Mouse (Mus musculus) layer of hippocampus, postnatal 14 days (tissue): ENCODE measurements around the gene Dpyd. TPM values are rescaled to one million over a fixed set of nuclear protein-coding genes. Genes with fewer than 3 reads are reported as not detected.
A peak's percentile ranks its signal among the peaks of the same experiment; 100 is the strongest.

Experiments
- DNase-seq, 2 experiments: peaks; one replicate each; pipeline ENCODE4 v3.0.0; 2021 to 2022; ENCODE audit warnings: low spot score in 2 of 2, mixed read lengths in 1 of 2
- long read RNA-seq, 2 experiments: library from polyadenylated mRNA; stranded (forward); transcript quantifications; one replicate each; pipeline ENCODE4 v2.0.0; 2021
- total RNA-seq, 2 experiments: library from RNA; stranded (reverse); gene quantifications; 2 replicates each; pipeline ENCODE4 v1.2.3; 2021

Dpyd gene
- total RNA-seq: 10 to 100 TPM; 20.7 to 20.9 TPM
- long read RNA-seq, experiment 1, partial matches to known transcripts: 1 of 3 reads
- long read RNA-seq, experiment 1, other reads (novel, unspliced or antisense): 2 of 3 reads
- long read RNA-seq, experiment 2, full-length matches to known transcripts: 2 of 5 reads
- long read RNA-seq, experiment 2, partial matches to known transcripts: 1 of 5 reads
- long read RNA-seq, experiment 2, other reads (novel, unspliced or antisense): 2 of 5 reads

GRCm38 (mm10) chr3:118561554-118562310 is at the start of gene Dpyd:
Gene Dpyd (plus strand): TSS chr3:118562129.
- DNase-seq: peak; percentile 61 to 71

GRCm38 (mm10) chr3:118537676-118538075 is 24.3 kb upstream of the Dpyd start:
- DNase-seq: peak in 1 of 2 experiments; percentile 20

GRCm38 (mm10) chr3:118541766-118542165 is 20.2 kb upstream of the Dpyd start:
- DNase-seq: no peak

- DNase-seq: peak in 1 of 2 experiments; percentile 34
These were observed 14.2 kb upstream of the Dpyd start for GRCm38 (mm10) chr3:118547551-118548210.

GRCm38 (mm10) chr3:118557605-118558004 is 4.3 kb upstream of the Dpyd start:
- DNase-seq: no peak

- DNase-seq: no peak
These were observed 2.0 kb upstream of the Dpyd start for GRCm38 (mm10) chr3:118559936-118560335.

GRCm38 (mm10) chr3:118562311-118562671 is 362 bp downstream of the Dpyd start:
- DNase-seq: no peak

GRCm38 (mm10) chr3:118566779-118567178 is 4.8 kb downstream of the Dpyd start:
- no peak for DNase-seq

- DNase-seq: no peak
These were observed 8.3 kb downstream of the Dpyd start for GRCm38 (mm10) chr3:118570197-118570596.

GRCm38 (mm10) chr3:118590559-118590958 is 28.6 kb downstream of the Dpyd start:
- DNase-seq: no peak

GRCm38 (mm10) chr3:118594864-118595263 is 32.9 kb downstream of the Dpyd start:
- DNase-seq: no peak

GRCm38 (mm10) chr3:118595693-118596092 is 33.8 kb downstream of the Dpyd start:
- DNase-seq: no peak

GRCm38 (mm10) chr3:118601689-118602640 is 40.0 kb downstream of the Dpyd start:
- no peak for DNase-seq

- peak in 1 of 2 experiments; percentile 26 for DNase-seq
These were observed 46.8 kb downstream of the Dpyd start for GRCm38 (mm10) chr3:118608708-118609107.

GRCm38 (mm10) chr3:118626455-118627375 is 64.8 kb downstream of the Dpyd start:
- no peak for DNase-seq

- no peak for DNase-seq
These were observed 67.8 kb downstream of the Dpyd start for GRCm38 (mm10) chr3:118629737-118630136.

- no peak for DNase-seq
These were observed 84.2 kb downstream of the Dpyd start for GRCm38 (mm10) chr3:118646024-118646570.

GRCm38 (mm10) chr3:118663987-118664692 is 102.2 kb downstream of the Dpyd start:
- DNase-seq: no peak
